Mouse (Mus musculus): ENCODE measurements around the gene Asap3.

Asap3 gene

DNA sequence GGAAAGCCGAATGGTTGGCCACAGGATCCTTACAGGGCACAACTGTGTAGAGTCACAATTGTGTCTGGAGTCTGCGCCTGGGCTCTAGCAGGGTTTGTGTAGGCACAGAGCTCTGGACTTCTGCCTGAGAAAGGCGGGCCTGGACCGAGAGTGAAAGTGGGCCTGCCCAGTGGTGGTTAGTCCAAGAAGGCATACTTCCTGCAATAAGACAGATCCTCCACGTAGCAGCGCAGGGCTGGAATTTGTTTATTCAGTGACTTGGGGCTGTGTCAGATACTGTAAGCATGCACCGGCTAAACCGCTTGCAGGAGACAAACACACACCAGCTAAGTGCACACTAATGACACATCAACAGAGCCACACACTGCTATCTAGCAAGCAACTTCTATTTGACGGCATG is 43.6 kb downstream of the Asap3 start:
- no peak for DNase-seq (ENCODE audit: low spot score in 2 of 2)

DNA sequence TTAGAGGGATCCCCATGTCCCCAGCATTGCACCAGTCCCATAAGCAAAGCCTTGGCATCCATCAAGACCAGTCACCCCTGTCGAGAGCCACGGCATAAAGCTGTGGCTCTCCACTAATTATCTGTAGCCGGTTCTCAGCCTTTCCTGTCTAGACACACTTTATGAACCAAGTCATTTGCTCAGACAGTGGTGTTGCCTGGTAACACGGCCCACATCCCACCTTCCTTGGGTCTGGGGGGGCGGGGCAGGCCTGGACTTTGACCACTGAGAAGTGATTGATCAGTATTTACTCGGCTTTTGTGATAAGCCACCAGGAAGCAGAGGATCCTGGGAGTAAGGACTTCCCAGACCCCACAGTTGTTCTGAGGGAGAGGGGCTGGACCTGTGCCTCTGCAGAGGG is 49.8 kb downstream of the Asap3 start:
- no peak for DNase-seq (ENCODE audit: low spot score in 2 of 2)

DNA sequence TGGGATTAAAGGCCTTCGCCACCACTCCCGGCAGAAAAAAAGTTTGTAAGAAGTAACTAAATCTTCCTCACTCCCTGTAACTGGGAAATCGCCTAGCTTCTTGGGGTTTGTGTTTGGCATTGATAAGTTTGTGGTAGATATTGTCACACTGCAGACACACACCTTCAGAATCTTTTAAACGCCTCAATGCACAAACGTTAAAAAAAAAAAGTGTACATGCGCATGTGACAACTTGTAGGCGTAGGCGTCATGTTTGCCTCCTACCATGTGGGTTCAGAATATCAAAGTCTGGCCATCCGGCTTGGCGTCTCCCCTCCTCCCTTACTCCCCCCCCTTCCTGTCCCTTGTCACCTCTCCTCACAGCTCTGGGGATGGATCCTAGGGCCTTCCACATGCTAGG is 50.5 kb downstream of the Asap3 start:
- no peak for DNase-seq (ENCODE audit: low spot score in 2 of 2)

DNA sequence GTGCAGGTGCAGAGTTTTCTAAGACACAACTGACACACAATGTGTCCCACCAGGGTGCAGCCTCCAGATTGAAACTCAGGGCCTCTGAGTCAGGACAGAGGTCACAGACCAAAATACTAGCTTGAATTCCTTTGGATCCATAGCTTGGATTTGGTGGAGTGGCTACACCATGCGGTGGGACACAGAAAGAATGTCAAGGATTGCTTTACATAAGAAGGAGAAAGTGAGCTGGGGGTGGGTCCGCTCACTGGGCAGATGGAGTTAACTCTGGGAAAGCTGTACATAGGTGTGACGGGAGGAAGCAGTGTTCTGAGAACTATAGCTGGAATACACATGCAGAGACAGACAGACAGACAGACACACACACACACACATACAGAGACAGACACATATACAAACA is 53.8 kb downstream of the Asap3 start:
- DNase-seq (ENCODE audit: low spot score in 2 of 2) = no peak

DNA sequence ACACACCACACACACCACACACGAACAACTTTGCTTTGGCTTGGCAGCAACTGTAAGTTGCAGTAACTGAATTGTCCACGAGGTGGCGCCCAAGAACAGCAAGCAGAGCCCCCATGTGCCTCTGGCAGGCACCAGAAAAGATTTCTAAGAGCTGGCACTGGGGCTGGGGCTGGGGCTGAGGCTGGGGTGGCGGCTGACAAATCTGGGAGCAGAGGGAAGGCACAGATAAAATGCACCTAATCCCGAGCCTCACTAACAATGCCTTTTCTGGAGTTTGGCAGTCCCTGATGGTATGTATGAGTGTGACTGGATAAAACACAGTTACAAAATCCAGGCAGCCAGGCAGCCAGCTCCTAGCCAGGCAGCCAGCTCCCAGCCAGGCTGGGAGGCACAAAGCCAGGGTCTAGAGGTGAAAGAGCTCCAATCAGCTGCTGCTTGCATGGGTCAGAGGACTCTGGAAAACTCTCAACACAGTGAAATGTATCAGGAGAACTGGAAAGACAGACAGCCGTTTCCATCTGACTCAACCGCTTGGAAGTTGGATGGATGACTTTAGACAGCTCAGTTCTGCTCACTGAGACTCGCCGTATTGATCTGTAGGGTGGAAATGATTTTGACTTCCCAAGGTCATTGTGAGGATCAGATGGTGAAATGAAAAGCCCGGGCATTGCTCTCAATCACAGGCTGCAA is 54.5 kb downstream of the Asap3 start:
- DNase-seq (ENCODE audit: low spot score in 2 of 2) = peak; percentile 85 to 92

DNA sequence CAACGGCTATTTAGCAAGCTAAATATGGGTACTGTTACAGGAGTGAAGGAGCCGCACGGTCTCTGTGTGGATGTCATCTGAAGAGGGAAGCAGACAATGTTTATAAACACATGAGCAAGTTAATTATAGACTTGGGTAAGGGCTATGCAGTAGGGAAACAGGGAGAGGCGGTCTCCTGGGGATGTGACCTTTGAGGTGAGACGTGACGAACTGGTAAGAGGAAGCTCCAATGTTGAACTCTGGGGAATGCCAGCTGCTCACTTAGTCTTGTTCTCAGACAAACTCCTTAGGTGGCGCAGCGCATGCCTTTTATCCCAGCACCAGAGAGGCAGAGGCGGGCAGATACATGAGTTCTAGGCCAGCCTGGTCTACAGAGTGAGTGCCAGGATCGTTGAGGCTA is 55.7 kb downstream of the Asap3 start:
- DNase-seq (ENCODE audit: low spot score in 2 of 2) = no peak

DNA sequence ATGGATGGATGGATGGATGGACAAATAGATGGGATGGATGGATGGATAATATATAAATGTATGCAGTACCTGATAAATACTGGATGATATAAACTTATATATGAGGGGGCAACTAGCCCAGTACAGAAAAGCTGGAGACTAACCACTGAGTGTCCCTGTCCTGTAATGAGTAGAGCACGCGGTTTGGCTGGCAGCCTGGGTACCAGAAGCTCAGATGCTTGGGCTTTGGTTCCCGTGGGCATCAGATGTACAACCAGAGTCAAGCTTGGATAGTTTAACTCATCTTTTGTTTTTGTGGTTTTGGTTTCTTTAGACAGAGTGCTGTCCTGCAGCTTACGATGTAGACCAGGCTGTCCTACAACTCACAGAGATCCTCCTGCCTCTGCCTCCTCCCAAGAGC is 57.4 kb downstream of the Asap3 start:
- no peak for DNase-seq (ENCODE audit: low spot score in 2 of 2)

DNA sequence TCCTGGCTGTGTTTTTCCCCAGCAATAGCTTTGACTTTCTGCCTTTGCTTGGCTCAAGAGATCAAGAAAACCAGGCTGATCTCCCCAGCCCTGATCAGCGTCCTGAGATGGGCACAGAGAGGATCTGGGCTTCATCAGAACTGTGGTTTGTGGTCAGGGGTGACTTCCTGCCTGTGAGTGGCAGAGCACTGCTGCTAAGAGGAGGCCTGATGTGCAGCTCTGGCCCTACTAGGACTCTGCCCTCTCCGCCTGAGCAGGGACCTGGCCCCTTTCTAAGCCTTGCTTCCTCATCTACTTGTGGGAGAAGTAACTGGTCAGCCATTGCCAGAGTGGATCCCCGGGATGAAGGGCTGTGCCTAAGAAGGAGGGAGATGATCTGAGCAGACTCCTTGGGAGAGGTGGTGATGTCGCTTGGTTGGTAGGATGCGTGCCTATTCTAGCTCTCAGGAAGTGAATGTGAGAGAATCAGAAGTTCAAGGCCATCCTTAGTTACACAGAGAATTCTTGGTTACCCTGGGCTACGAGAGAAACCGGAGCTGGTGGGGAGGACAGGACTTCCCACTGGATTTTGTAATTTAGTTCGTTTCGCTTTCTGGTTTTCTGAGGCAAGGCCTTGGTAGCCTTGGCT is 60.7 kb downstream of the Asap3 start:
- peak in 1 of 2 experiments; percentile 68 for DNase-seq (ENCODE audit: low spot score in 2 of 2)

DNA sequence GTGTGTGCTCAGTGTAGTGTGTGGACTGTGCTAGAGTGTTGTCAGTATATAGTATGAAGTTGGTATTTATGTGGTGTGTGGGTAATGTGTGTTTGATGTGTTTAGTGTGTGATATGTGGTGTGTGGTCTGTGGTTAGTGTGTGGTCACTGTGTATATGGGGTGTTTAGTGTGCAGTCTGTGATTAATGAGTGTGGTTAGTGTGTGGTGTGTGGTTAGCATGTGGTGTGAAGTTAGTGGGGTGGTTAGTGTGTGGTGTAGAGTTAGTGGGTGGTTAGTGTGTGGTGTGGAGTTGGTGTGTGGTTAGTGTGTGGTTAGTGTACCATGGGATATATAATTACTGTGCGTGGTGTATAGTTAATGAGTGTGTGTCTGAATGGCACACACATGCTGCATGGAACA is 62.7 kb downstream of the Asap3 start:
- no peak for DNase-seq (ENCODE audit: low spot score in 2 of 2)

DNA sequence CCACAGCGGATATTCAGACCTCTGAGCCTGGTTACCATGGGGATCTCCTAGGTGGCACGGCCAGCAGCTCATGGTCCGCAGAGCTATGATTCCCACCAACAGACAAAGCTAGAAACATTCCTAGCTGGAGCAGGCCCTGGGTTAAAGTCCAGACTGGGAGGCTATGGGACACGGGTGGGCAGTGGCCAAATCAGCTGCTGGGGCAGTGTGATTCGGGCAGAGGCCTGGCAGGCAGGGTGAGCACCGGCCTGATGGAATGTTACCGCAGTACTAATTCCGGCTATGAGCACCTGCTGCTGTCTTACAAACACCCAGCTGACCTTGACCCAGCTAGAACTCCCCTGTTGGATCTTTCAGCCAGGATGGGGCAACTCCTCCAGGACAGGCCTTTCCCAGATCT is 64.5 kb downstream of the Asap3 start:
- no peak for DNase-seq (ENCODE audit: low spot score in 2 of 2)

DNA sequence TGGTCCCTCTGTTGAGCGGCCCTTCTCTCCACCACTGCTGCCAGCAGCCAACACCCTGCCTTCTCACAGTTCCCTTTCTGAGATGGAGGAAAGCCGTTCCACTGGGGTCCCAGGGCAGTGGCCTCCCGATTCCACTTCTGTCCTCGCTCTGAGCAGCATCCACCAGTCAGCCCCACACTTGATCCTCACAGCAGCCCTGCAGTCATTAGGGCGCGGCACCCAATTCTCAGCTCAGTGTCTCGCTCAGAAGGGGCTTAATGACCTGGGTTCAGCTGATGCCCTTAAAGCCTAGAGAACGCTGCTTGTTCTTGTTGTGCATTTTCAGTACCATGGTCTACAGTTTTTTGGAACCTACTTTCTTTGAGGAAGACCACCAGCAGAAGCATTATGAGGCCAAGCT is 74.9 kb downstream of the Asap3 start:
- DNase-seq (ENCODE audit: low spot score in 2 of 2) = no peak

DNA sequence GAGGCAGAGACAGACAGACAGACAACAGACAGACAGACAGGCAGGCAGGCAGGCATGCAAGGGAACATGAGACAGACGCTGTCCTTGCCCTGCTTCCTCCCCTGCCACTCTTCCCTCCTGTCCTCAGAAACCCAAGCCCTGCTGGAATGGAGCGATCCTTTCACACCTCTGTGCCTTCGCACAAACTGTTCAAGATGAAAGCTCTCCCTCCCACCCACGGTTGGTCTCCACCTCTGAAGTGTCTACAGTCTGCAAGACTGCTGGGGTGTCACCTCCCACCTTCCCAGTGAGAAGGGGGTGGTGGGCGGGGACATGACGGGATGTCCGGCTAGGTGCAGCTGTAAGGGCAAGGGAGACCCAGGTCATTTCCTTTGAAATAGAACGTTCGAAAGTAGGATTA is 75.4 kb downstream of the Asap3 start:
- DNase-seq (ENCODE audit: low spot score in 2 of 2) = no peak

DNA sequence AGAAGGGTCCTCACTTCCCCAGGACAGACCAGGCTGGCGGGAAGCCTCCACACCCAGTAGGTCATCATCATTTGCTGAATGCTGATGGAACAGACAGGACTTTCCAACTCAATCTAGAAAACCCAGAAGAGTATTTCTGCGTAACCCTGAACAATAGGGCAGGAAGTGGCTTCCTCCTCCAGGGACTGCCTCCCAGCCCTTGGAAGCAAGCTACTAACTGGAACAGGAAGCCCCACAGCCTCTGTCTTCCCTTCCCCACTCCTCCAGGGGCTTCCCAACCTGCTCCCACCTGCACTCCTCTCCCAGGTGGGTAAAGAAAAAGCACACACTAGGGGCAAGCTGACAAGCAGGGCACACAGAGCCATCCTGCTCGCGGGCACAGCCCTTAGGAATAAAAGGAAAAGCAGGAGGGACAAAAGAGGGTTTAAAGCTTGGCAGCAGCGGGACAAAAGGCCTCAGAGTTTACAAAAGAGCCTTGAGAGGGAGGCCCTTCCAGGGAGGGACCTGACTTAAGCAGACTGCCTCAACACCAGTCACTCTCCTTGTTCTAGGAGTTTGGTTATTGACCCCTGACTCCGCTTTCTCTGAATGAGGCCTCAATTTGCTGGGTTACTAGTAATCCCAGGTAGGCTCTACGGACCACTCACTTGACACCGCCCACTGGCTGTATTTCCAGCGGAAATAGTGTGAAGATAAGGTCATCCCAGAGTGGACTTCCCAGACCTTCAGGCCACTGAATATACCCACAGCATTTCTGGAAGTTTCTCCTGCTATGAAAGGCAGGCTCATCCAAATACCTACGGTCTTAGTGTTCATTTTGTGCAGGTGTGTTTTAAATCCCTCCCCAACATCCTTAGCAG is 76.7 kb downstream of the Asap3 start:
- DNase-seq (ENCODE audit: low spot score in 2 of 2) = no peak

DNA sequence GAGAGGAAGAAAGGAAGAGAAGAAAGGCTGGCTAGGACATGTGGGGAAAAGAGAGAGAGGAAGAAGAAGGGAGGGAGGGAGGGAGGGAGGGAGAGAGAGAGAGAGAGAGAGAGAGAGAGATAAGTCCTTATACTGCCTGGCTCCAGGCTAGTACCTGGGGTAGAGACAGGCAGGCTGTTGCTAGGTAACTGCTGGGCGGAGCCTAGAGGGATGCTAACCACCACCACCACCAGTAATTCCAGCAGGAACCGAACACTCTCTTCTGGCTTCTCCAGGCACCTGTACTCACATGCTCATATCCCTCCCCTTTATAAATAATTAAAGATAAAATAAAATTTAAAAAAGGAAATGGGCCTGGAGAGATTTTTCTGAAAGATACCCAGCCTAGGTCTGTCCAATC is 77.6 kb downstream of the Asap3 start:
- no peak for DNase-seq (ENCODE audit: low spot score in 2 of 2)

DNA sequence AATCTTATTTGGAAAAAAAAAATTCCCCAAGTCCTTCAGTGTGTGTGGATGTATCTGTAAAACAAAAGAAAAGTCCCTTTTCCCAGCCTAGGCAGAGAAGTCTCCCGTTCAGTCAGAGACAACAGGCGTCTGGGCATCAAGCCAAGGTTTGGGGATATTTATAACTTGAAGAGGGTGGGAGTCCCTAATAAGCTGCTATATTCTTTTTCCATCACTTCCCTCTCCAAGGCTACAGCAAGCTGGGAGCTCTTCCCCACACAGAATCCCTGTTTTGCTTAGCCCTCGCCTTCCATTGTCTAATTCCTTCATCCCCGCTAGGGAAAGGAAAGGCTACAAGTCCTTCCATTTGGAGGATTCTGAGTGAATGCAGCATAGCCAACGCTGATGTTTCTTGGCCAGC is 78.3 kb downstream of the Asap3 start, which contains the start of gene Zfp46:
Gene Zfp46, plus strand, starts transcription at position 229 of the 400 bp plus-strand sequence.
- DNase-seq (ENCODE audit: low spot score in 2 of 2) = peak in 1 of 2 experiments; percentile 46

DNA sequence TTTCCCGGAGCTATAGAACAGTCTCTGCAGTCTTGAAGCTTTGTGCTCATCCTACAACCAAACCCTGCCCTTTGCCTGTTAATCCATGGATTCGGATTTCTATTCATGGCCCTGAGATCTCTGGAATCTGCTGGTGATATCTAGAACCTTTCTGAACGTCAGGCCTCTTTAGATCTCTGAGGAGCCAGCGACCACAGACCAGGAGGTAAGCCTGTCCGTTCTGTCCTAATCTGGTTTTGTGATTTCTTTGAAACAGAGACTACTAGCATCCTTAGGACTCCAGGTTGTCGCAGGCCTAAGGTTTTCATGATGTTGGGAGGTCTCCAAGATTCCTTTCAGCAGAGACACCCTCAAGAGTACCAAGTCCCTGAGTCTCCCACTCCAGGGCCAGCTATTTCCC is 78.7 kb downstream of the Asap3 start:
- no peak for DNase-seq (ENCODE audit: low spot score in 2 of 2)

DNA sequence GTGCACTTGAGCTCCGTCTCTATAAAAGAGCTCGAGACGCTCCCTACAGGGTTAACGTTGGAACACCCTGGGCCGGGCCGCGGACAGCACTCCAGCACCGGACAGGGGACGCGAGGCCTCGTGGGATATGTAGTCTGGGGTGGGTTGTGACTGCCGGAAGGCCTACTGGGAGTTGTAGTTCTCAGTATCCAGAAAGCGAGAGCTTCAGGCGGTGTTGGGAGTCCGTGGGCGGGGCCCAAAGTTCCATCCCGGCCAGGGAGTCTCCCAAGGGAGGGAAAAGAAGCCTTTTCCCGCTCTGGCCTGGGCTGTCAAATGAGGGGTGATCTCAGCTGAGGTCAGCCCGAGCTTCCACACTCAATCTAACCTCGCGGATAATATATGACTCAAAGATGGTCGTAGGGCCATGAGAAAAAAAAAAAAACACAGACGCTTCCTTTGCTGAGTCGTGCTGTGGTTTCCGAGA is 79.2 kb downstream of the Asap3 start:
- DNase-seq (ENCODE audit: low spot score in 2 of 2) = peak; percentile 85 to 93

DNA sequence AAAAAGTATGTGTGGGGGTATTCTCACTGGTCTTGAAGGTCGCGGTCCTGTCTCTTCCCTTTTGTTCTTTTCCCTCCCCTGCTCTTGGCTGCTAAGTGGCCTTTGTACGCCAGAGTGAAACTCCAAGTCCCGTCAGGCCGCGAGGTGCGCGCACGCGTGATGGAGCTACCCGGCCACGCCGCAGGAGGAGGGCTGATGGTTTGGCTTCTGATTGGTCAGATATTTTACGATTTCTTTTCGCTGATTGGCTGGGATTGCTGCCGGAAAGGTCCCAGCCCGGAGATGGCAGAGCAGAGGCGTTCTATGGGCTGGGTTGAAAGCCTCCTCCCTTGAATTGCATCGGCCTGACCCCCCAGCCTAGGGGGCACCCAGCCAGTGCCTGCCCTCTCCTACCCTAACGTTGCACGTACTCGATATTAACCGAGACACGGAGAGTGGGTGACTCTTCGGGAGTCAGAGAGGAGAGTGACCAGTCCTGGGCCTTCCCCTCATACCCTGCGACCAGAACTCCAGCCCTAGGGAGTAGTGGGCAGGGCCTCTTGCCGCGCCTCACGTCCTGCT is 79.7 kb downstream of the Asap3 start:
- peak; percentile 87 to 96 for DNase-seq (ENCODE audit: low spot score in 2 of 2)

DNA sequence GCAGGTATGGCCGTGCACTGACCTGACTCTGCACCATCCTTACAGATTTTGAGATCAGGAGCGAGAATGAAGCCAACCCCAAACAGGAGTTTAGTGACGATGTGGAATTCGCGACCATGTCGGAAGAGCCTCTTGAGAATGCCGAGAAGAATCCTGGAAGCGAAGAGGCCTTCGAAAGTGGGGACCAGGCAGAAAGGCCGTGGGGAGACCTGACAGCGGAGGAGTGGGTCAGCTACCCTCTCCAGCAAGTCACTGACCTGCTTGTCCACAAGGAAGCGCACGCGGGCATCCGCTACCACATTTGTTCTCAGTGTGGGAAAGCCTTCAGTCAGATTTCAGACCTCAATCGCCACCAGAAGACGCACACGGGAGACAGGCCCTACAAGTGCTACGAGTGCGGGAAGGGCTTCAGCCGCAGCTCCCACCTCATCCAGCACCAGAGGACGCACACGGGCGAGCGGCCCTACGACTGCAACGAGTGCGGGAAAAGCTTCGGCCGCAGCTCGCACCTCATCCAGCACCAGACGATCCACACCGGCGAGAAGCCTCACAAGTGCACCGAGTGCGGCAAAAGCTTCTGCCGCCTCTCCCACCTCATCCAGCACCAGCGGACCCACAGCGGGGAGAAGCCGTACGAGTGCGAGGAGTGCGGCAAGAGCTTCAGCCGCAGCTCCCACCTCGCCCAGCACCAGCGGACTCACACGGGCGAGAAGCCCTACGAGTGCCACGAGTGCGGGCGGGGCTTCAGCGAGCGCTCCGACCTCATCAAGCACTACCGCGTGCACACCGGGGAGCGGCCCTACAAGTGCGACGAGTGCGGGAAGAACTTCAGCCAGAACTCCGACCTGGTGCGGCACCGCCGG is 84.0 kb downstream of the Asap3 start:
- DNase-seq (ENCODE audit: low spot score in 2 of 2) = no peak

DNA sequence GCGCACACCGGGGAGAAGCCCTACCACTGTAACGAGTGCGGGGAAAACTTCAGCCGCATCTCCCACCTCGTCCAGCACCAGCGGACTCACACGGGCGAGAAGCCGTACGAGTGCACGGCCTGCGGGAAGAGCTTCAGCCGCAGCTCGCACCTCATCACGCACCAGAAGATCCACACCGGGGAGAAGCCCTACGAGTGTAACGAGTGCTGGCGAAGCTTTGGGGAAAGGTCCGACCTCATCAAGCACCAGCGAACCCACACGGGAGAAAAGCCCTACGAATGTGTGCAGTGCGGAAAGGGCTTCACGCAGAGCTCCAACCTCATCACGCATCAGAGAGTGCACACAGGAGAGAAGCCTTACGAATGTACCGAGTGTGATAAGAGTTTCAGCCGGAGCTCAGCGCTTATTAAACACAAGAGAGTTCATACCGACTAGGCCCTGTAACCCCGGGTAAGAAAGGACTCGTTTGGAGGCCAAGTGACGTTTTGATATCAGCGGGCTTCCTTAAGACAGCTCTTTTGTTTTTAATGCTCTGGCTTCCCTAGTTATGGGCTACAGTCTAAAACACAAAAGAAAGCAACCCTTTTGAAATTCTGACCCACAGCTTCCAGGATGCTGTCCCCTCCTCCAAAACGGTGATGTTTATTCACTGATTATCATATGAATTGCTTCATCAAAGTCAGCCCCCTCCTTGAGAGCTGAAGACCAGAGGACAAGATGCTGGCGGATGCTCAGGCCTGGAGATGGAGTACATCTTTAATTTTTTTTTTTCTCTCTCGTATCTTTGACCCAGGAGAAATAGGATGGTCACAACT is 84.8 kb downstream of the Asap3 start:
- DNase-seq (ENCODE audit: low spot score in 2 of 2) = no peak

DNA sequence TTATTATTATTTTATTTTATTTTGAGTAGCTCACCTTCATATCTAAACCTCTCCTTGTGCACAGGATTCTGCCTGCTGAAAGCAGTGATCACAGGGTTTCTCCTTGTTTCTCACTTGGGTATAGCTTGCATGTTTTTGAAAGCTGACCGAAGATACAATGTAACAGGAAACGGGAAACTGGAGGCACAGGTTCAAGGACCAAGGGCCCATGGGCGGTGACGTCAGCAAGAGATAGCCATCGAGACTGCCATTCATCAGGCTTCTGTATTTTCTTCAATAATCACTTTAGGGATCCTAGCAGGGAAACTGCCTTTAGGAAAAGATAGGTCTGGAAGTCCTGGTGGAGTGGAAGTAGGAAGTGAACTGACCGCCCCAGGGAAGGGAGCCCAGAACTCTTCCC is 85.5 kb downstream of the Asap3 start:
- DNase-seq (ENCODE audit: low spot score in 2 of 2) = no peak

Data from spleen, postnatal 10 days (tissue).